Mouse (Mus musculus): Measurements from ENCODE around the gene Atxn10. TPM values are rescaled to one million over a fixed set of nuclear protein-coding genes. Genes with fewer than 3 reads are reported as not detected.
A peak's percentile ranks its signal among the peaks of the same experiment; 100 is the strongest.

Atxn10 gene
- polyA plus RNA-seq, 1 experiment, result 66.8 TPM

DNA sequence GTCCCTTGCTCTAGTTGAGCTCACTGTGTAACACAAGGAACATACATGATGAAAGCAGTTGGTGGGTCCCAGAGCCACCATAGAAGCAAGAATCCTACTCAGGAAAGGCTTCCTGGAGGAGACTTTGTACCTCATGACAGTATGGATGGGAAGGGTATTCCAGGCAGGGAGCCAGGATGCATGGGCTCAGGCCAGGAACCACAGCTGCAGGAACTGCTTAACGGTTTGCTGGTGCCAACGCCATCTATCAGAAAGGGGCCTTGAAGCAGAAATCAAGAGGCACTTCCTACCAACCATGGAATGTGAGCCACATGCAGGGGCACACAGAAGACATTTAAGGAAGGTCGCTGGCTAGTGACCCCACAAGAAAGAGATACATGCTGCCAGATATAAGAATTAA lies 138.7 kb downstream of the Atxn10 start:
- 52% methylated on average over 3 of the region's 3 CpGs for WGBS
- TF ChIP-seq CTCF (IDR thresholded peaks at IDR 0.05; ENCODE audit: control insufficient read depth, insufficient read depth, low read length), result no peak
- Histone ChIP-seq H3K4me3 (replicated peaks; ENCODE audit: control insufficient read depth, low read depth, low read length) (no peak overlapping the region), H3K4me1 (ENCODE audit: control insufficient read depth, insufficient read depth, low read length) (no peaks in the 10 kb centered on the region), H3K27ac (ENCODE audit: control insufficient read depth, insufficient read depth, low read depth, low read length, poor library complexity) (no peak overlapping the region)

DNA sequence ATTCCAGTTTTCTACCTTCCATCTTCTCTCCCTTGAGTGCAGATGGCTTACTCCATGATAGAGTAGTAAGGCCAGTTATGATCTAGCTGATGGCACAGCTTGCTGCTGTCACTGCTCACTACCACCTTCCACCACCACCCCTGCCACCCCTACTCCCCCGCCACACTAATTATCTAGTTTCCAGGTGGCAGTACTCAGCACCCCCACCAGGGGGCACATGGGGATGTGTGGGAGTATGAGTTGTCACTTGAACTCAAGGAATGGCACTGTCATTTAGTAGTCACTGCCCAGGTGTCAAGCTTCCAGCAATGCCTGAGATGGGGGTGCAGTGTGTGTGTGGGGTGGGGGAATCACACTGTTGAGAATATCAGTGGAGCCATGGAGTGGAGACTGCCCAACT lies 141.5 kb downstream of the Atxn10 start:
- no peak overlapping the region for H3K27ac ChIP-seq (ENCODE audit: control insufficient read depth, insufficient read depth, low read depth, low read length, poor library complexity)
- WGBS, result 7% methylated on average over 1 of the region's 1 CpGs
- TF ChIP-seq POLR2A (IDR thresholded peaks at IDR 0.05; ENCODE audit: borderline replicate concordance, control insufficient read depth, low read depth, low read length) (no peak), CTCF (IDR thresholded peaks at IDR 0.05; ENCODE audit: control insufficient read depth, insufficient read depth, low read length) (peak; percentile 61)

DNA sequence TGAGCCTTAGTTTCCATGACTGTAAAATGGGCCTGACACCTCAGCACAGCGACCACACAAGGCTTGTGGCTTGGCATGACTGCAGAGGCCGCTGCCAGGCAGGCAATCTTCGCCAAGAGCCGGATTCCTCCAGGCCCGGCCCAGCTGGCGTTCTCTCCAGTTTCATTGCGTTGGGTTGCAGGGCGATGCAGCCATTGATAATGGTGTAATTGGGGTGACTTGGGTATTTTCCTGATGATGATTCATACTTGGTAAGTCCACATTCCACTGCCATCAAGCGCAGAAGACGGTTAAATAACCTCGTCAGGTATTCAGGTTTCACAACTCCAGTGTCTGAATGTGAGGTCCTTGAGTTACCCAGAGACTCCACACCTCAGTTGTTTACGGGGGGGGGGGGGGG lies 143.3 kb downstream of the Atxn10 start:
- Histone ChIP-seq H3K4me3 (replicated peaks; ENCODE audit: control insufficient read depth, low read depth, low read length) (no peak overlapping the region), H3K27ac (ENCODE audit: control insufficient read depth, insufficient read depth, low read depth, low read length, poor library complexity) (no peak overlapping the region), H3K4me1 (ENCODE audit: control insufficient read depth, insufficient read depth, low read length) (no peaks in the 10 kb centered on the region)
- TF ChIP-seq POLR2A (IDR thresholded peaks at IDR 0.05; ENCODE audit: borderline replicate concordance, control insufficient read depth, low read depth, low read length) (no peak), CTCF (IDR thresholded peaks at IDR 0.05; ENCODE audit: control insufficient read depth, insufficient read depth, low read length) (no peak)
- WGBS, result 82% methylated on average over 12 of the region's 12 CpGs

More for the DNA sequence above, 141.5 kb downstream of the Atxn10 start:
- no peak overlapping the region for H3K4me3 ChIP-seq (replicated peaks; ENCODE audit: control insufficient read depth, low read depth, low read length)
- no peaks in the 10 kb centered on the region for H3K4me1 ChIP-seq (ENCODE audit: control insufficient read depth, insufficient read depth, low read length)

DNA sequence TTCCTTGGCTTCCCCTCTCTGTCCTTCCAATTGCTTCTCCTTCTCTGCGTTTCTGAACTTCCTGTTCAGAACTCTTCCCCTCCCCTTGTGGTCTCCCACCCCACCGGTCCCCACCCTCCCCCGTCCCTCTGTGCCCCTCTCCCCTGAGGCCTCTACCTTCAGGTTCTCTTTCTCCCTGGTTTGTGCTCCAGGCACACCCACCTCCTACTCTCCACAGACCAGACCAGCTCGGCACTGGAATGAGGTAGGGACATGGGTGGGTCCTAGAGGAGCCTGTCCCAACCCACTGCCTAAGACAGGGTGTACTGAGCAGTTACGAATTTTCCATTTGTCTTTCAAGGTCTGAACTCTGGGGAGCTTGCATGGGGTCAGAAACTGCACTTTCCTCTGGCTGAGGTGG lies 143.9 kb downstream of the Atxn10 start:
- no peaks in the 10 kb centered on the region for H3K4me1 ChIP-seq (ENCODE audit: control insufficient read depth, insufficient read depth, low read length)
- H3K4me3 ChIP-seq (replicated peaks; ENCODE audit: control insufficient read depth, low read depth, low read length), result no peak overlapping the region
- WGBS, result 17% methylated on average over 5 of the region's 5 CpGs
- H3K27ac ChIP-seq (ENCODE audit: control insufficient read depth, insufficient read depth, low read depth, low read length, poor library complexity), result no peak overlapping the region
- TF ChIP-seq POLR2A (IDR thresholded peaks at IDR 0.05; ENCODE audit: borderline replicate concordance, control insufficient read depth, low read depth, low read length) (no peak), CTCF (IDR thresholded peaks at IDR 0.05; ENCODE audit: control insufficient read depth, insufficient read depth, low read length) (no peak)

DNA sequence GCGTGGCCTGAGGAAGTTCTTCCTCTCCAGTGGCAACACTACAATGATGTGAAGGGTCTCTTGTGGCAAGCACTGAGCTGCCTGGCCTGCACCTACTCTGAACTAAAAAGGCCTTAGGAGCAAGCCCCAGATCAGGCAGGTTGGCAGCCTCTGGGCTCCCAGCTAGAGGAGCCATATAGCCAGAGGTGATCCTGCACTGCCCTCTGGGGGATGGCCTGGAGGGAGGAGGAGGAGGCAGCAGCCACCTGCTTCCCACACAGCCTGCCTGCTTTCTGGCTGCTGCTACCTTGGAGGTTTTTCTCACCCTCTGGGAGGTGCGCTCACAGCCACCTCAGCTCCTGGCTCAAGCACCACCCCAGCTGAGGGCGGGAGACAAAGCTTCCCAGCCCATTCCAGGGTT lies 144.6 kb downstream of the Atxn10 start:
- no peak overlapping the region for H3K27ac ChIP-seq (ENCODE audit: control insufficient read depth, insufficient read depth, low read depth, low read length, poor library complexity)
- H3K4me3 ChIP-seq (replicated peaks; ENCODE audit: control insufficient read depth, low read depth, low read length), result no peak overlapping the region
- TF ChIP-seq CTCF (IDR thresholded peaks at IDR 0.05; ENCODE audit: control insufficient read depth, insufficient read depth, low read length) (peak; percentile 40; the same call in 1 of the 2 replicates), POLR2A (IDR thresholded peaks at IDR 0.05; ENCODE audit: borderline replicate concordance, control insufficient read depth, low read depth, low read length) (no peak)
- H3K4me1 ChIP-seq (ENCODE audit: control insufficient read depth, insufficient read depth, low read length), result no peaks in the 10 kb centered on the region
- 70% methylated on average over 3 of the region's 3 CpGs for WGBS

DNA sequence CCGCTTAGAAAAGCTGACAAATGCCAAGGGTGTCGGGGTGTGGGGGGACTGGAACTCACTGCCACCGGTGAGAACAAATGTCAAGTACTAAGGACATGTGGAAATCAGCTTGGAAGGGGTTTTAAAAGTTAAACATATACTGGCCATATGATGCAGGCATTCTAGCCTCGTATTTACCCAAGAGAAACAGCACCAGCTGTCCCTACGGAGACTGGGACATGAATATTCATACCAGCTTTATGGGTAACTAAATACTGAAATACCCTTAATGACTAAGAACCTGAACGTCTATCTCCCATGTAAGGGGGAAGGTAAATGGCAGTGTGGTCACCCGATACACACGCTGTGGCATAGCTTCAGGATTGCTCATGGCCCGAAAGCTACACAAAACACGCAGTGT lies 152.9 kb downstream of the Atxn10 start:
- 80% methylated on average over 10 of the region's 10 CpGs for WGBS
- no peaks in the 10 kb centered on the region for H3K4me1 ChIP-seq (ENCODE audit: control insufficient read depth, insufficient read depth, low read length)
- TF ChIP-seq POLR2A (IDR thresholded peaks at IDR 0.05; ENCODE audit: borderline replicate concordance, control insufficient read depth, low read depth, low read length) (no peak), CTCF (IDR thresholded peaks at IDR 0.05; ENCODE audit: control insufficient read depth, insufficient read depth, low read length) (no peak)
- H3K4me3 ChIP-seq (replicated peaks; ENCODE audit: control insufficient read depth, low read depth, low read length), result no peak overlapping the region
- H3K27ac ChIP-seq (ENCODE audit: control insufficient read depth, insufficient read depth, low read depth, low read length, poor library complexity), result no peak overlapping the region

DNA sequence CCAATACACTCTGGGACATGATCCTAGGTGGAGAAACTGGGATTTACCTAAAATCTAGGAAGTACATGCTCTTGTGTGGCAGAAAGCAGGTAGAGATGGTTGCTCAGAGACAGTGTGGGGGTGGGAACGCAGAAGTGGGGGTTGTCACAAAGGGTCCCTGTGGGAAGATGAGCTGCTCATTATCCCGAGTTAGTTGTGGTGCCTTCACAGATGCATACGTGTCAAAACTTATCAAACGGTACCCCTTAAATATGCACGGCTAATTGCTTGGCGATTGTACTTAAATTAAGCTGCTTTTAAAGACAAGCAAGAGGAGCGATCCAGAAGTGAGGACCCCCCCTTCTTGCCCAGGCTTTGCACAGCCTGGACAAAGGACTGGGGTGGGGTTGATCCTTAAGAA lies 153.7 kb downstream of the Atxn10 start:
- WGBS, result 81% methylated on average over 7 of the region's 7 CpGs
- no peak overlapping the region for H3K27ac ChIP-seq (ENCODE audit: control insufficient read depth, insufficient read depth, low read depth, low read length, poor library complexity)
- TF ChIP-seq POLR2A (IDR thresholded peaks at IDR 0.05; ENCODE audit: borderline replicate concordance, control insufficient read depth, low read depth, low read length) (no peak), CTCF (IDR thresholded peaks at IDR 0.05; ENCODE audit: control insufficient read depth, insufficient read depth, low read length) (no peak)

DNA sequence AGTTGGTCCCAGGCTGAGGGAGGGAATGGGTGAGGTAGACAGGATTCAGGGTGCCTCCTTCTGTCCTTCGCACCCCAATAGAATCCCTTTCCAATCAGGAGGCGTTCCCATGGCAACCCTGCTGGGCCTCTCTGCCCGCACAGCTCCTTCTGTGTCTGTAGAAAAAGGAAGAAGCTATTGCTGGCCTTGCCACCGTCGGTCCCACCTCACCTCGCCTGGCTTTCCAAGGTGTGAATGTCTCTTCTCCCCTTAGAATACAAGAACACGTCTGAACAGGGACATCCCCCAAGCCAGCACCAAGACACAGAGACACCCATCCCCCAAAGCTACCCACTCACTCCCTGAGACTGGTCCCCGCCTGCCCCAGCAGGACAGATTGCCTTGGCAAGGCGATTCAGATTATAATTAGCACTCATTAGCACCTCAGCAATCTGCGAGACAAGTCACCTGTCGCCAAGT lies 158.1 kb downstream of the Atxn10 start:
- 24% methylated on average over 11 of the region's 11 CpGs for WGBS
- TF ChIP-seq CTCF (IDR thresholded peaks at IDR 0.05; ENCODE audit: control insufficient read depth, insufficient read depth, low read length) (no peak), POLR2A (IDR thresholded peaks at IDR 0.05; ENCODE audit: borderline replicate concordance, control insufficient read depth, low read depth, low read length) (no peak)
- Histone ChIP-seq H3K27ac (ENCODE audit: control insufficient read depth, insufficient read depth, low read depth, low read length, poor library complexity) (no peak overlapping the region), H3K4me1 (ENCODE audit: control insufficient read depth, insufficient read depth, low read length) (no peaks in the 10 kb centered on the region), H3K4me3 (replicated peaks; ENCODE audit: control insufficient read depth, low read depth, low read length) (no peak overlapping the region)

More for the DNA sequence above, 153.7 kb downstream of the Atxn10 start:
- H3K4me3 ChIP-seq (replicated peaks; ENCODE audit: control insufficient read depth, low read depth, low read length), result no peak overlapping the region
- no peaks in the 10 kb centered on the region for H3K4me1 ChIP-seq (ENCODE audit: control insufficient read depth, insufficient read depth, low read length)

DNA sequence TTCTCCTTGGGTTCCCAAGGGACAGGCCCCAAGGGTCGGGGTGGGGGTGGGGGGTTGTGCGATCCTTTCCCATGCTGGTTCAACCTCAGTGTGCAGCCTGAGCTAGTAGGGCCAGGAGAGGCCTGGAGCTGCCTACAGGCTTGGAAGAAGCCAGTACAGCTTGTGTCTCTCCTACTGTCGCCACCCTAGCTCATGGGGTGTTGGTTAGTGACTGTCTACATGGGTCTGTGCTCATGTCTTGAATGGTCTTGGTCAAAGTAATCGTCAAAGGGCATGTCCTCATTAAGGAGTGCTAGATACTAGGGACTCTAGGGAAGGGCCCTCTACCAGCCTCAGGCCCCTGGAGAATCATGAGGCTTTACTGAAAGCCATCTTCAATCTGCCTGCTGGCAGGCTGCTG lies 161.5 kb downstream of the Atxn10 start:
- TF ChIP-seq POLR2A (IDR thresholded peaks at IDR 0.05; ENCODE audit: borderline replicate concordance, control insufficient read depth, low read depth, low read length) (no peak), CTCF (IDR thresholded peaks at IDR 0.05; ENCODE audit: control insufficient read depth, insufficient read depth, low read length) (no peak)
- WGBS, result 73% methylated on average over 4 of the region's 4 CpGs
- Histone ChIP-seq H3K4me3 (replicated peaks; ENCODE audit: control insufficient read depth, low read depth, low read length) (no peak overlapping the region), H3K4me1 (ENCODE audit: control insufficient read depth, insufficient read depth, low read length) (no peaks in the 10 kb centered on the region), H3K27ac (ENCODE audit: control insufficient read depth, insufficient read depth, low read depth, low read length, poor library complexity) (no peak overlapping the region)

Measured in bone marrow, adult 2 months (tissue).